Mouse (Mus musculus) neural tube, embryonic 14.5 days (tissue): ENCODE data around the gene Fam234a. TPM values are rescaled to one million over a fixed set of nuclear protein-coding genes. Genes with fewer than 3 reads are reported as not detected.
"Not testable (repeated sequence)": the region's sequence is repeated elsewhere in the genome, so short reads cannot be mapped to it uniquely, and the experiment has no call there.

ENCODE experiments used
- ATAC-seq: fragments of 200-750 bp; cut with Nextera tagmentation; 2 replicates; pipeline ENCODE4 v1.8.0; 2017; ENCODE audit warnings: low read depth, mild to moderate bottlenecking, moderate TSS enrichment, moderate library complexity
- H3K27ac ChIP-seq: fragments of 300-500 bp; sonication (generic); 2 replicates; pipeline ENCODE4 v1.5.1; 2014; ENCODE audit warnings: low read depth, mild to moderate bottlenecking, control low read depth, low read length, moderate library complexity, mixed read lengths
- H3K27me3 ChIP-seq: fragments of 300-500 bp; sonication (generic); 2 replicates; pipeline ENCODE4 v1.6.1; 2014; ENCODE audit warnings: low read length; ENCODE audit not compliant: control insufficient read depth, insufficient read depth
- H3K36me3 ChIP-seq: fragments of 300-500 bp; sonication (generic); 2 replicates; pipeline ENCODE4 v1.6.1; 2014; ENCODE audit warnings: low read length, mixed read lengths; ENCODE audit not compliant: control insufficient read depth, insufficient read depth
- H3K4me1 ChIP-seq: fragments of 300-500 bp; sonication (generic); 2 replicates; pipeline ENCODE4 v1.6.1; 2014; ENCODE audit warnings: low read length; ENCODE audit not compliant: control insufficient read depth, insufficient read depth
- H3K4me2 ChIP-seq: fragments of 300-500 bp; sonication (generic); 2 replicates; pipeline ENCODE4 v1.6.1; 2014; ENCODE audit warnings: mild to moderate bottlenecking, low read depth, low read length, control low read depth
- H3K4me3 ChIP-seq: fragments of 300-500 bp; sonication (generic); 2 replicates; pipeline ENCODE4 v1.5.1; 2014; ENCODE audit warnings: low read depth, low read length, control low read depth, mixed read lengths
- H3K9ac ChIP-seq: fragments of 300-500 bp; sonication (generic); replicated peaks from 2 replicates; pipeline ENCODE4 v1.6.1; 2014; ENCODE audit warnings: low read depth, mild to moderate bottlenecking, control low read depth, low read length, mixed read lengths
- H3K9me3 ChIP-seq: fragments of 300-500 bp; sonication (generic); 2 replicates; pipeline ENCODE4 v1.6.1; 2016; ENCODE audit warnings: low read length; ENCODE audit not compliant: control insufficient read depth
- WGBS: fragments of 180-500 bp; shearing (Covaris S2); extraction: QIAGEN DNeasy Blood & Tissue Kit; methylation state at CpG from one replicate; pipeline ENCODE4 v1.1.7; 2014; 5-methylcytosine and 5-hydroxymethylcytosine counted together
- polyA plus RNA-seq: library from polyadenylated mRNA; unstranded; fragments of >200 nt; fragmentation: Nextera tagmentation; extraction: Ambion mirVana; gene quantifications from 2 replicates; pipeline ENCODE4 v1.2.1, GENCODE M21; 2014

Gene Fam234a
- polyA plus RNA-seq, 1 experiment from 2014 or later = 25.3 TPM

DNA sequence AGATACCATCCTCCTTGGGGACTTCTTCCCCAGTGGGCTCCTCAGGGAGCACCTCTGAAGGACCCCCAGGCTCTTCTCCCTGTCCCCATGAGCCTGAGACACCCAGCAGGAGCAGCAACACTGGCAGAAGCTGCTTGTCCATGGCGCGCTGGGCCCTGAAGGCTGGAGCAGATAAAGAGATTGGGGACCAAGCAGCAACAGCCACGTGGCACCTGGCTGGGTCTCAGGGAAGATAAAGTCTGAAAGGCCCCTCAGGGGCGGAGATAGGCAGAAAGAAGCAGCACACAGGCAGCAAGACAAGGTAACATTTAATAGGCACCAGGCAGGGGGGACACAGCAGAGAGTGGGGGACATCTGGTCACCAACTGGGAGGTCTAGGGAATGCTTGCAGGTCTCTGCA is 45.1 kb downstream of the Fam234a start, which contains the start of gene Pdia2:
TSS of gene Pdia2 (minus strand) at position 196 of the 400 bp plus-strand sequence.
- H3K36me3 ChIP-seq = peaks cover 18% of the 10 kb centered on the region
- peaks cover 25% of the 10 kb centered on the region for H3K27me3 ChIP-seq
- no peak within 1 kb of the TSS for H3K4me2 ChIP-seq
- H3K9me3 ChIP-seq = no peaks in the 10 kb centered on the region
- no peak for ATAC-seq
- no peak within 1 kb of the TSS for H3K4me3 ChIP-seq
- WGBS = 86% methylated on average over 4 of the region's 4 CpGs
- H3K4me1 ChIP-seq = 0 out of 2 replicates have a peak, but pooled peaks cover 8% of the 10 kb centered on the region
- H3K27ac ChIP-seq = no peak within 1 kb of the TSS
- no peak within 1 kb of the TSS for H3K9ac ChIP-seq

GRCm38 (mm10) chr17:26192481-26193190 is 51.4 kb downstream of the Fam234a start:
- Histone ChIP-seq H3K4me3 (no peak overlapping the region), H3K9me3 (no peaks in the 10 kb centered on the region), H3K9ac (no peak overlapping the region), H3K36me3 (peaks cover 58% of the 10 kb centered on the region), H3K27me3 (no peaks in the 10 kb centered on the region), H3K27ac (no peak overlapping the region), H3K4me1 (no peaks in the 10 kb centered on the region), H3K4me2 (no peak overlapping the region)
- 98% methylated on average over 15 of the region's 15 CpGs for WGBS
- no peak for ATAC-seq

GRCm38 (mm10) chr17:26191486-26191885 is 52.6 kb downstream of the Fam234a start:
- ATAC-seq, H3K27ac ChIP-seq, H3K4me1 ChIP-seq, H3K27me3 ChIP-seq, H3K9me3 ChIP-seq, H3K4me2 ChIP-seq, H3K4me3 ChIP-seq, H3K9ac ChIP-seq: not testable (repeated sequence)
- WGBS = 96% methylated on average over 7 of the region's 7 CpGs
- peaks cover 61% of the 10 kb centered on the region for H3K36me3 ChIP-seq

DNA sequence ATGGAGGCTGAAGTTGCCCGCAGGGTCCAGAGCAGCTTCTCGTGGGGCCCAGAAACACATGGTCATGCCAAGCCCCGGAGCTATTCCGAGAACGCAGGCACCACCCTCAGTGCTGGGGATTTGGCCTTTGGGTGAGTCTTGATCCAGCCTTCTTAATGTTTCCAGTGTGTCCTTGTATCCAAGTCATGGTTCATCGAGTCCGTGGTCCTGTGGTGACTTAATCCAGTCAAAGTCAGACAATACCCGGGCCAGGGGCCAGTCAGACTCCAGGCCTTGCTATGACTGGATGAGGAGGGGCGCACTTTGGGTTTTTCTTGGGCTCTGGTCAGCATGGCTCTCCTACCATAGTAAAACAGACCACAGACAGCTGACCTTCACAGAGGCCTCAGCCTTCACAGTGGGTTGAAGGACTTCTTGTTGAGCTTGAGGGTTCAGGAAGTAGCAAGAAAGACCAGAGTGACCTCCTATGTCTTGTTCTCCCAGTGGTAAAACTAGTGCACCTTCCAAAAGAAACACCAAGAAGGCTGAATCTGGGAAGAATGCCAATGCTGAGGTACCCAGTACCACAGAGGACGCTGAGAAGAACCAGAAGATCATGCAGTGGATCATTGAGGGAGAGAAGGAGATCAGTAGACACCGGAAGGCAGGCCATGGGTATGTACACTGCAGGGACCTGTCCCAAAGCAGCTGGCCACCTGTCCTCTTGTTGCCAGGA is 55.8 kb downstream of the Fam234a start:
- Histone ChIP-seq H3K27me3 (no peaks in the 10 kb centered on the region), H3K4me1 (no peaks in the 10 kb centered on the region), H3K9ac (no peak overlapping the region), H3K9me3 (no peaks in the 10 kb centered on the region), H3K27ac (no peak overlapping the region), H3K4me2 (no peak overlapping the region), H3K36me3 (peaks cover 49% of the 10 kb centered on the region), H3K4me3 (no peak overlapping the region)
- WGBS = 96% methylated on average over 11 of the region's 11 CpGs
- ATAC-seq = no peak

DNA sequence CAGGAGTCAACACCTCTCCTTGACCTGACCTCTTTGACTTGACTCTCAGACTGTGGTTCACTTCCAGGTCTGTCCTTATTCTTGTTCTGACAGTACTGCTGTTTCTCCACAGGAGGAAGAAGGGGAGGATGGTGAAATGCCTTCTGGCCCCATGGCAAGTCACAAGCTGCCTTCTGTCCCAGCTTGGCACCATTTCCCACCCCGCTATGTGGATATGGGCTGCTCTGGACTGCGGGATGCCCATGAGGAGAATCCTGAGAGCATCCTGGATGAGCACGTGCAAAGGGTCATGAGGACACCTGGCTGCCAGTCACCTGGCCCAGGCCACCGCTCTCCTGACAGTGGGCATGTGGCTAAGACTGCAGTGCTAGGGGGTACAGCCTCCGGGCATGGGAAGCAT is 56.5 kb downstream of the Fam234a start:
- no peak overlapping the region for H3K9ac ChIP-seq
- no peak overlapping the region for H3K4me2 ChIP-seq
- 98% methylated on average over 5 of the region's 5 CpGs for WGBS
- H3K4me1 ChIP-seq = no peaks in the 10 kb centered on the region
- ATAC-seq = no peak
- no peak overlapping the region for H3K27ac ChIP-seq
- no peak overlapping the region for H3K4me3 ChIP-seq
- H3K27me3 ChIP-seq = no peaks in the 10 kb centered on the region
- no peaks in the 10 kb centered on the region for H3K9me3 ChIP-seq
- H3K36me3 ChIP-seq = peaks cover 49% of the 10 kb centered on the region

- no peak overlapping the region for H3K4me3 ChIP-seq
- peaks cover 3% of the 10 kb centered on the region for H3K36me3 ChIP-seq
- no peaks in the 10 kb centered on the region for H3K27me3 ChIP-seq
- no peaks in the 10 kb centered on the region for H3K9me3 ChIP-seq
- H3K4me1 ChIP-seq = no peaks in the 10 kb centered on the region
- H3K9ac ChIP-seq = no peak overlapping the region
- no peak overlapping the region for H3K27ac ChIP-seq
- H3K4me2 ChIP-seq = no peak overlapping the region
- ATAC-seq = no peak
- WGBS = 97% methylated on average over 3 of the region's 3 CpGs
Measured at GRCm38 (mm10) chr17:26181179-26181578, 62.9 kb downstream of the Fam234a start.

DNA sequence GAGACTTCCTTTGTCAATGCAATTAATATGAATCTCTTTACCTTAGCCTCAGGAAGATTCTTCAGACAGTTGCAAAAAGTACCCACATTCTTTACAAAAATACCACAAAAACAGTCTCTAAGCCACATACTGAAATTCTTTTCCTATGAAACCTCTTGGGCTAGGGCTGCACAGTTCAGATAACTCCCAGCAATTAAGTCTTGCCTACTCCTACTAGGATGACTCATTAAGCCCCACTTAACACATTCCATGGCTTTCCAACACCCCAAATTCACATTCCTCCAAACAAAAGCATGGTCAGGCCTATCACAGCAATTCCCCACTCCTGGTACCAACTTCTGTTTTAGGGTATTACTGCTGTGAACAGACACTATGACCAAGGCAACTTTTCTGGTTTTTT is 65.4 kb downstream of the Fam234a start:
- Histone ChIP-seq H3K9ac (no peak overlapping the region), H3K27me3 (no peaks in the 10 kb centered on the region), H3K4me1 (no peaks in the 10 kb centered on the region), H3K4me3 (no peak overlapping the region), H3K9me3 (no peaks in the 10 kb centered on the region), H3K36me3 (peaks cover under 1% of the 10 kb centered on the region; the same call in 1 of the 2 replicates), H3K4me2 (no peak overlapping the region), H3K27ac (no peak overlapping the region)
- ATAC-seq = no peak

- not testable (repeated sequence) for H3K9ac ChIP-seq, H3K27me3 ChIP-seq, H3K4me2 ChIP-seq, H3K36me3 ChIP-seq, H3K4me1 ChIP-seq, H3K4me3 ChIP-seq, ATAC-seq, H3K27ac ChIP-seq, H3K9me3 ChIP-seq
- WGBS = 85% methylated on average over 2 of the region's 2 CpGs
Measured at GRCm38 (mm10) chr17:26175248-26175647, 68.8 kb downstream of the Fam234a start.

DNA sequence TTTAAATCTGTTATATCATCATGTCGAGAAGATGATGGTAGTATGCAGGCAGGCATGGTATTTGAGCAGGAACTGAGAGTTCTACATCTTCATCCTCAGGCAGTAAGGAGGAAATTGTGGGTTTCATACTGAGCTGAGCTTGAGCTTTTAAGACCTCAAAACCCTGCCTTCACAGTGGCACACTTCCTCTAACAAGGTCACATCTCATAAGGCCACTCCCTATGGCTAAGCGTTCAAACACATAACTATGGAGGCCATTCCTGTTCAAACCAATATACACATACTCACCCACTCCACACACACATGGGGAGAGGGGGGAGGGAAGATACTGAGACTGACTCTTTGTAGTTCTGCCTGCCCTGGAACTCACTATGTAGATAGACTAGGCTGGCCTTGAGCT is 76.0 kb downstream of the Fam234a start:
- no peak for ATAC-seq
- Histone ChIP-seq H3K4me3 (no peak overlapping the region), H3K27me3 (no peaks in the 10 kb centered on the region), H3K9me3 (no peaks in the 10 kb centered on the region), H3K4me2 (no peak overlapping the region), H3K4me1 (no peaks in the 10 kb centered on the region), H3K36me3 (no peaks in the 10 kb centered on the region), H3K27ac (no peak overlapping the region), H3K9ac (no peak overlapping the region)
- 88% methylated on average over 2 of the region's 2 CpGs for WGBS
